Mouse (Mus musculus): Measurements from ENCODE around the gene Psrc1. TPM values are rescaled to one million over a fixed set of nuclear protein-coding genes. Genes with fewer than 3 reads are reported as not detected.

The Psrc1 gene
- total and polyA plus RNA-seq, 3 experiments: 89.1 to 108 (median 106) TPM

DNA sequence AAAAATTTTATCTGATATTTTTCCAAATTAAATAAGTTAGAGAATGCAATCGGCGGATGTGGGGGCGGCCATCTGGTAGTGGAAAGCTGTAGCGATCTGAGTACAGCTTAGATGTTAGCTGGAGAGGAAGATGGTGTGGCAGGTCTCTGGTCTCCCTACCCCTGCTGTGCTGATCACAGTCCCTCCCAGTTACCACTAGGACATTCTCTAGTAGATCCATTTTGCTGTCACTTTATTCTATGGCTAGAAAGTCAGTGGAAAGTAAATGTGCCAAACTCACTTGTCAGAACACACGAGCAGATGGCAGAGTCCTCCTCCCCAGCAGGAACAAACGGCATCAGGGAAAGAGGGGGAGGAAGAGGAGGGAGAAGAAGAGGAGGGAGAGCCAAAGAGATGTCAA is 25.2 kb upstream of the Psrc1 start:
- Histone ChIP-seq H3K79me2 (replicated peaks; ENCODE audit: control insufficient read depth, extremely low read depth, insufficient read depth, poor library complexity, severe bottlenecking) (no peaks in the 10 kb centered on the region), H3K4me1 (ENCODE audit: control insufficient read depth in 1 of 2, insufficient read depth in 2 of 2) (peaks cover 0 to 4% of the 10 kb centered on the region in 2 experiments; a peak in 2 of 4 replicates), H3K27ac (ENCODE audit: insufficient read depth, low read depth) (no peak overlapping the region), H3K4me2 (ENCODE audit: insufficient read depth, low read depth, poor library complexity, severe bottlenecking) (no peak overlapping the region), H3K9ac (ENCODE audit: insufficient read depth, low read depth) (no peak overlapping the region), H3K36me3 (replicated peaks in 1 of 2; ENCODE audit: control insufficient read depth in 1 of 2, insufficient read depth in 1 of 2, low read length in 1 of 2) (peaks cover 0 to 33% of the 10 kb centered on the region in 2 experiments), H3K9me3 (replicated peaks; ENCODE audit: low read length) (no peaks in the 10 kb centered on the region), H3K4me3 (replicated peaks in 1 of 3; ENCODE audit: low read depth in 2 of 3, low read length in 2 of 3, poor library complexity in 1 of 3) (no peak overlapping the region), H3K27me3 (replicated peaks) (no peaks in the 10 kb centered on the region)
- TF ChIP-seq USF1 (IDR thresholded peaks at IDR 0.05; ENCODE audit: low read depth, low read length): no peak
- no peak for TF ChIP-seq HCFC1 (IDR thresholded peaks at IDR 0.05; ENCODE audit: low read depth, low read length)
- no peak for TF ChIP-seq TBP (conservative IDR thresholded peaks at IDR 0.05; ENCODE audit: low read depth, low read length)
- TF ChIP-seq GABPA (IDR thresholded peaks at IDR 0.05; ENCODE audit: insufficient replicate concordance, low read depth, low read length): no peak
- TF ChIP-seq KAT2A (IDR thresholded peaks at IDR 0.05; ENCODE audit: insufficient replicate concordance, low read length): no peak
- no peak for TF ChIP-seq MXI1 (IDR thresholded peaks at IDR 0.05; ENCODE audit: low read depth, low read length)
- no peak for TF ChIP-seq ZC3H11A (IDR thresholded peaks at IDR 0.05; ENCODE audit: low read depth, low read length)
- no peak for TF ChIP-seq ETS1 (conservative IDR thresholded peaks at IDR 0.05; ENCODE audit: low read depth, low read length)
- DNase-seq (ENCODE audit: extremely low read depth): no peak
- dilution Hi-C loops (cut with MboI; ENCODE audit: extremely low pct_ligation_motif_present, extremely low pct_unique_long_range_greater_than_20kb, low sequenced_read_pairs): no loop called here
- in situ Hi-C loops (cut with MboI; ENCODE audit: low pct_ligation_motif_present, low pct_unique_long_range_greater_than_20kb, low sequenced_read_pairs): no loop called here

GRCm38 (mm10) chr3:108360894-108361293 is 22.7 kb upstream of the Psrc1 start:
- Histone ChIP-seq H3K4me2 (ENCODE audit: insufficient read depth, low read depth, poor library complexity, severe bottlenecking) (no peak overlapping the region), H3K9ac (ENCODE audit: insufficient read depth, low read depth) (no peak overlapping the region), H3K36me3 (replicated peaks in 1 of 2; ENCODE audit: control insufficient read depth in 1 of 2, insufficient read depth in 1 of 2, low read length in 1 of 2) (peaks cover 0 to 33% of the 10 kb centered on the region in 2 experiments), H3K27me3 (replicated peaks) (no peaks in the 10 kb centered on the region), H3K4me3 (replicated peaks in 1 of 3; ENCODE audit: low read depth in 2 of 3, low read length in 2 of 3, poor library complexity in 1 of 3) (no peak overlapping the region), H3K9me3 (replicated peaks; ENCODE audit: low read length) (no peaks in the 10 kb centered on the region), H3K27ac (ENCODE audit: insufficient read depth, low read depth) (no peak overlapping the region), H3K79me2 (replicated peaks; ENCODE audit: control insufficient read depth, extremely low read depth, insufficient read depth, poor library complexity, severe bottlenecking) (no peaks in the 10 kb centered on the region), H3K4me1 (ENCODE audit: control insufficient read depth in 1 of 2, insufficient read depth in 2 of 2) (peaks cover 0 to 11% of the 10 kb centered on the region in 2 experiments; a peak in 2 of 4 replicates)
- DNase-seq (ENCODE audit: extremely low read depth): no peak
- dilution Hi-C loops (cut with MboI; ENCODE audit: extremely low pct_ligation_motif_present, extremely low pct_unique_long_range_greater_than_20kb, low sequenced_read_pairs) (no loop called here), in situ Hi-C loops (cut with MboI; ENCODE audit: low pct_ligation_motif_present, low pct_unique_long_range_greater_than_20kb, low sequenced_read_pairs) (no loop called here)
- TF ChIP-seq IRF4 (IDR thresholded peaks at IDR 0.05; ENCODE audit: low read depth, low read length) (no peak), TBP (conservative IDR thresholded peaks at IDR 0.05; ENCODE audit: low read depth, low read length) (no peak), ZKSCAN1 (IDR thresholded peaks at IDR 0.05; ENCODE audit: borderline replicate concordance, low read depth, low read length) (no peak), MXI1 (IDR thresholded peaks at IDR 0.05; ENCODE audit: low read depth, low read length) (no peak), BHLHE40 (IDR thresholded peaks at IDR 0.05; ENCODE audit: low read depth, low read length) (no peak), MEF2A (IDR thresholded peaks at IDR 0.05; ENCODE audit: borderline replicate concordance, low read depth, low read length) (no peak)

DNA sequence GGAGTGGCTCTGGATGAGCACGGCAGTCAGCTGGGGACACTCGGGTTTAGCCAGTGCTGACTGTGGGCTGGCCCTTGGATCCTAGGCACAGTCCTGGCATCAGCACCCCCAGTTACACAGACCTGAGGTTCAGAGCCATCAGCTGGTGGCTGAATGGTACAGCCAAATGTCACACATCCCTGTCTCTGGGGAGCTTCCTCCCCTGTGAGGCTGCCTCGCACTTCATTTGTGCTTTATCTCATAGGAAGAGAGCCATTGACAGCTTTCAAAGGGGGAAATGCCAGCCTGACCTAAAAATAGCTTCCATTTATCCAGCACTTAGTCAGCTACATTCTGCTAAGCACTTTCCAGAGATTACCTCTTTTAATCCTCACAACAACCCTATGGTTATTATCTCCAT is 20.0 kb upstream of the Psrc1 start:
- TF ChIP-seq NRF1 (IDR thresholded peaks at IDR 0.05; ENCODE audit: low read depth, low read length) (no peak), IRF4 (IDR thresholded peaks at IDR 0.05; ENCODE audit: low read depth, low read length) (no peak), NELFE (IDR thresholded peaks at IDR 0.05; ENCODE audit: low read depth, low read length) (no peak), USF1 (IDR thresholded peaks at IDR 0.05; ENCODE audit: low read depth, low read length) (no peak), TBP (conservative IDR thresholded peaks at IDR 0.05; ENCODE audit: low read depth, low read length) (no peak)
- H3K4me1 ChIP-seq (ENCODE audit: control insufficient read depth in 1 of 2, insufficient read depth in 2 of 2): peaks cover 0 to 12% of the 10 kb centered on the region in 2 experiments; a peak in 2 of 4 replicates
- H3K36me3 ChIP-seq (replicated peaks in 1 of 2; ENCODE audit: control insufficient read depth in 1 of 2, insufficient read depth in 1 of 2, low read length in 1 of 2): peaks cover 0 to 36% of the 10 kb centered on the region in 2 experiments
- H3K4me3 ChIP-seq (replicated peaks in 1 of 3; ENCODE audit: low read depth in 2 of 3, low read length in 2 of 3, poor library complexity in 1 of 3): no peak overlapping the region
- H3K27me3 ChIP-seq (replicated peaks): no peaks in the 10 kb centered on the region
- H3K4me2 ChIP-seq (ENCODE audit: insufficient read depth, low read depth, poor library complexity, severe bottlenecking): no peak overlapping the region
- H3K9me3 ChIP-seq (replicated peaks; ENCODE audit: low read length): no peaks in the 10 kb centered on the region
- H3K27ac ChIP-seq (ENCODE audit: insufficient read depth, low read depth): no peak overlapping the region
- dilution Hi-C loops (cut with MboI; ENCODE audit: extremely low pct_ligation_motif_present, extremely low pct_unique_long_range_greater_than_20kb, low sequenced_read_pairs) (no loop called here), in situ Hi-C loops (cut with MboI; ENCODE audit: low pct_ligation_motif_present, low pct_unique_long_range_greater_than_20kb, low sequenced_read_pairs) (no loop called here)
- no peak for DNase-seq (ENCODE audit: extremely low read depth)
- H3K79me2 ChIP-seq (replicated peaks; ENCODE audit: control insufficient read depth, extremely low read depth, insufficient read depth, poor library complexity, severe bottlenecking): no peaks in the 10 kb centered on the region
- H3K9ac ChIP-seq (ENCODE audit: insufficient read depth, low read depth): no peak overlapping the region
